Mouse (Mus musculus): ENCODE measurements around the gene Pold1. TPM values are rescaled to one million over a fixed set of nuclear protein-coding genes. Genes with fewer than 3 reads are reported as not detected.

Pold1 gene
- polyA plus RNA-seq, 1 experiment from 2014 or later: 18.8 TPM

- ATAC-seq (ENCODE audit: low FRiP score): no peak
- H3K27ac ChIP-seq (replicated peaks): no peak overlapping the region
- WGBS: 95% methylated on average over 41 of the region's 41 CpGs
- H3K27me3 ChIP-seq (replicated peaks): no peaks in the 10 kb centered on the region
- no peaks in the 10 kb centered on the region for H3K9me3 ChIP-seq (replicated peaks)
- H3K4me1 ChIP-seq: no peaks in the 10 kb centered on the region
- peaks cover 17% of the 10 kb centered on the region for H3K36me3 ChIP-seq
- no peak overlapping the region for H3K4me3 ChIP-seq (replicated peaks)
- H3K9ac ChIP-seq (replicated peaks): no peak overlapping the region
- no peak overlapping the region for H3K4me2 ChIP-seq
Observed at GRCm38 (mm10) chr7:44538756-44539624, 9.7 kb downstream of the Pold1 start.

- Histone ChIP-seq H3K4me1 (no peaks in the 10 kb centered on the region), H3K9ac (replicated peaks) (no peak overlapping the region), H3K4me2 (no peak overlapping the region), H3K27me3 (replicated peaks) (no peaks in the 10 kb centered on the region), H3K4me3 (replicated peaks) (no peak overlapping the region), H3K9me3 (replicated peaks) (no peaks in the 10 kb centered on the region), H3K36me3 (peaks cover 17% of the 10 kb centered on the region), H3K27ac (replicated peaks) (no peak overlapping the region)
- no peak for ATAC-seq (ENCODE audit: low FRiP score)
- WGBS: 93% methylated on average over 13 of the region's 13 CpGs
Observed at GRCm38 (mm10) chr7:44537496-44537895, 11.2 kb downstream of the Pold1 start.

- Histone ChIP-seq H3K4me1 (no peaks in the 10 kb centered on the region), H3K9ac (replicated peaks) (no peak overlapping the region), H3K4me3 (replicated peaks) (no peak overlapping the region), H3K27ac (replicated peaks) (no peak overlapping the region), H3K9me3 (replicated peaks) (no peaks in the 10 kb centered on the region), H3K4me2 (no peak overlapping the region), H3K27me3 (replicated peaks) (no peaks in the 10 kb centered on the region), H3K36me3 (peaks cover 14% of the 10 kb centered on the region)
- 90% methylated on average over 7 of the region's 7 CpGs for WGBS
- ATAC-seq (ENCODE audit: low FRiP score): no peak
Observed at GRCm38 (mm10) chr7:44537009-44537408, 11.6 kb downstream of the Pold1 start.

- WGBS: 87% methylated on average over 6 of the region's 6 CpGs
- Histone ChIP-seq H3K4me2 (no peak overlapping the region), H3K9ac (replicated peaks) (no peak overlapping the region), H3K27ac (replicated peaks) (no peak overlapping the region), H3K27me3 (replicated peaks) (no peaks in the 10 kb centered on the region), H3K36me3 (peaks cover 11% of the 10 kb centered on the region), H3K9me3 (replicated peaks) (no peaks in the 10 kb centered on the region), H3K4me3 (replicated peaks) (no peak overlapping the region), H3K4me1 (no peaks in the 10 kb centered on the region)
- no peak for ATAC-seq (ENCODE audit: low FRiP score)
Observed at GRCm38 (mm10) chr7:44536590-44536968, 12.1 kb downstream of the Pold1 start.

- no peak for ATAC-seq (ENCODE audit: low FRiP score)
- peaks cover 11% of the 10 kb centered on the region for H3K36me3 ChIP-seq
- no peaks in the 10 kb centered on the region for H3K27me3 ChIP-seq (replicated peaks)
- no peak overlapping the region for H3K27ac ChIP-seq (replicated peaks)
- no peak overlapping the region for H3K9ac ChIP-seq (replicated peaks)
- no peaks in the 10 kb centered on the region for H3K4me1 ChIP-seq
- H3K9me3 ChIP-seq (replicated peaks): no peaks in the 10 kb centered on the region
- WGBS: 94% methylated on average over 27 of the region's 27 CpGs
- H3K4me3 ChIP-seq (replicated peaks): no peak overlapping the region
- no peak overlapping the region for H3K4me2 ChIP-seq
Observed at GRCm38 (mm10) chr7:44535657-44536589, 12.7 kb downstream of the Pold1 start.

- Histone ChIP-seq H3K4me1 (no peaks in the 10 kb centered on the region), H3K9ac (replicated peaks) (no peak overlapping the region), H3K27ac (replicated peaks) (no peak overlapping the region), H3K27me3 (replicated peaks) (peaks cover 5% of the 10 kb centered on the region; the same call in 1 of the 2 replicates), H3K9me3 (replicated peaks) (no peaks in the 10 kb centered on the region), H3K36me3 (peaks cover 7% of the 10 kb centered on the region), H3K4me3 (replicated peaks) (no peak overlapping the region), H3K4me2 (no peak overlapping the region)
- 88% methylated on average over 19 of the region's 19 CpGs for WGBS
- ATAC-seq (ENCODE audit: low FRiP score): no peak
Observed at GRCm38 (mm10) chr7:44534656-44535441, 13.8 kb downstream of the Pold1 start.

- Histone ChIP-seq H3K9ac (replicated peaks) (no peak overlapping the region), H3K4me1 (no peaks in the 10 kb centered on the region), H3K9me3 (replicated peaks) (no peaks in the 10 kb centered on the region), H3K36me3 (peaks cover 7% of the 10 kb centered on the region), H3K4me3 (replicated peaks) (no peak overlapping the region), H3K27me3 (replicated peaks) (peaks cover 8% of the 10 kb centered on the region), H3K27ac (replicated peaks) (no peak overlapping the region), H3K4me2 (no peak overlapping the region)
- WGBS: 93% methylated on average over 13 of the region's 13 CpGs
- no peak for ATAC-seq (ENCODE audit: low FRiP score)
Observed at GRCm38 (mm10) chr7:44534242-44534641, 14.4 kb downstream of the Pold1 start.

- WGBS: 79% methylated on average over 12 of the region's 12 CpGs
- H3K27ac ChIP-seq (replicated peaks): no peak overlapping the region
- H3K4me2 ChIP-seq: no peak overlapping the region
- H3K36me3 ChIP-seq: peaks cover 7% of the 10 kb centered on the region
- ATAC-seq (ENCODE audit: low FRiP score): no peak
- H3K9ac ChIP-seq (replicated peaks): no peak overlapping the region
- no peak overlapping the region for H3K4me3 ChIP-seq (replicated peaks)
- no peaks in the 10 kb centered on the region for H3K4me1 ChIP-seq
- H3K9me3 ChIP-seq (replicated peaks): no peaks in the 10 kb centered on the region
- H3K27me3 ChIP-seq (replicated peaks): peaks cover 13% of the 10 kb centered on the region
Observed at GRCm38 (mm10) chr7:44533746-44534045, 15.0 kb downstream of the Pold1 start.

GRCm38 (mm10) chr7:44532918-44533745 lies 15.5 kb downstream of the Pold1 start:
- Histone ChIP-seq H3K9ac (replicated peaks) (no peak overlapping the region), H3K4me1 (peaks cover under 1% of the 10 kb centered on the region), H3K9me3 (replicated peaks) (no peaks in the 10 kb centered on the region), H3K4me2 (no peak overlapping the region), H3K27ac (replicated peaks) (no peak overlapping the region), H3K27me3 (replicated peaks) (peaks cover 19% of the 10 kb centered on the region), H3K4me3 (replicated peaks) (no peak overlapping the region), H3K36me3 (peaks cover 7% of the 10 kb centered on the region)
- ATAC-seq (ENCODE audit: low FRiP score): no peak
- 89% methylated on average over 29 of the region's 29 CpGs for WGBS

- Histone ChIP-seq H3K9ac (replicated peaks) (no peak within 1 kb of the TSS), H3K4me2 (no peak within 1 kb of the TSS), H3K27me3 (replicated peaks) (peaks cover 23% of the 10 kb centered on the region), H3K36me3 (peaks cover 2% of the 10 kb centered on the region; the same call in 1 of the 2 replicates), H3K4me1 (peaks cover 7% of the 10 kb centered on the region), H3K27ac (replicated peaks) (no peak within 1 kb of the TSS), H3K9me3 (replicated peaks) (no peaks in the 10 kb centered on the region), H3K4me3 (replicated peaks) (no peak within 1 kb of the TSS)
- no peak for ATAC-seq (ENCODE audit: low FRiP score)
- WGBS: 91% methylated on average over 4 of the region's 4 CpGs
Observed at GRCm38 (mm10) chr7:44531946-44532732, 16.5 kb downstream of the Pold1 start, which contains the start of gene Spib. Spib (minus strand) TSS chr7:44532071.

Measured in neural tube, embryonic 15.5 days (tissue).